Mouse (Mus musculus) thymus, postnatal 4 days (tissue): ENCODE data around the gene Eif4enif1.

Experiments
- DNase-seq: peaks from one replicate; pipeline ENCODE4 v3.0.0; 2021

Eif4enif1 gene

DNA sequence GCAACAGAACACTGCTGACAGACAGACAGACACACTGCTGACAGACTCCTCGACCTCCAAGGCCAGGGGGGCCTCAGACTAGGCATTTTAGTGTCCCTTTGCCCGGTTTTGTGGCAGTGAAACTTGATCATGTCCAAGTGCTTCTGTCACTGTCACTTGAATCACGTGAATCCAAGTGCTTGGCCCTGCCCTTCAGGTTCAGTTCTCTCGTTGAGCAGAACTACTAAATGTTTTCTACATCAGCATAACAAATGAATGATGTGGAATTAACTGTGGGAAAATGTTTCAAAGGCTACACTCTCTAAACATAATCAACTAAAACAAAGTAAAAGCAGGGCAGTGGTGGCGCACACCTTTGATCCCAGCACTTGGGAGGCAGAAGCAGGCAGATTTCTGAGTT, 76.2 kb downstream of the Eif4enif1 start:
- DNase-seq, result no peak

DNA sequence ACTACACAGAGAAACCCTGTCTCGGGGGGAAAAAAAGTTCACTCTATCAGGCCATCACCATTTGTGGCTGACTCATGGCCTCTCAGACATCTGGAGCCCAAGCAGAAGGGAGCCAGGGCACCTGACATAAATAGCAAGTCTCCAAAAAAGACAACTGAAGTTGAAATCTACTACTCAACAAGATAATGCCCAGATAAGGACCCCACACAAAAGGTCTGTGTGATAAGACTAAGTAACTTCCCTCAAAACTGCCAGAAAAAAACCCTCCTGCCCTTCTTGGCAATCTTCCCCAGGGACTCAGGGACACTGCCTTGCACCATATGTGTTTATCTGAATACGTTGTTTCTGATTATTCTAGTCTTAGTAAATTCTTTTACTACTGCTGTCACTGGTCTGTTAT, 77.5 kb downstream of the Eif4enif1 start:
- DNase-seq, result no peak

DNA sequence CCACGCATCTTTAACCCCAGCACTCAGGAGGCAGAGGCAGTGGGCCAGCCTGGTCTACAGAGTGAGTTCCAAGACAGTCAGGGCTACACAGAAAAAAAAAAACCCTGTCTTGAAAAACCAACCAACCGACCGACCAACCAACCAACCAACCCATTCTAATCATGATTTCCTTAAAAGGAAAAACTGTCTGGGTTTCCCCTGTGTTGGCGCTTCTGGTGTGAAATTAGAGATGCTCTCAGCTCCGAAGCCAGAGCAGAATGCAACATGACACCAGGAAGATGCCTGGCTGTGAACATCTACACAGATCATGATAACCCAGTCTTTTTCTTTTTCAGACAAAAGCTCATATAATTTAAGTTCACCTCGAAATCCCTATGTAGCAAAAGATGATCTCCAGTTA, 80.7 kb downstream of the Eif4enif1 start:
- peak; percentile 0 for DNase-seq

DNA sequence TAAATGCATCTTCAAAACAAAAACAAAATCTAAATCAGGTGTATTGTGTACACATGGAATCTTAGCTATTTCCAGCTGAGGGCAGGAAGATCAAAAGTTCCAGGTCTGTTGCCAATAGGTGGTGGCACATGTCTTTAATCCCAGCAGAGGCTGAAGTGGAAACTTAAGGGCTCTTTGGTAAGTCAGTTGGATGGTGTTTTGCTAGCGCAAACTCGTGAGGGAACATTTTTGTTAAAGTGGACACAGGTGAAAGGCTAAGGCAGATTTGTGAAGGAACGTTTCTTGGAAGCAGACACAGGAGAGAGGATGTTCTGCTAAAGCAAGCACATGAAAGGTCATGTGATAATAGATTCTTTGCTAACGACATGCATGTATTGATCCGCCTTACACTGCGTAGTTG, 81.5 kb downstream of the Eif4enif1 start:
- peak; percentile 0 for DNase-seq

DNA sequence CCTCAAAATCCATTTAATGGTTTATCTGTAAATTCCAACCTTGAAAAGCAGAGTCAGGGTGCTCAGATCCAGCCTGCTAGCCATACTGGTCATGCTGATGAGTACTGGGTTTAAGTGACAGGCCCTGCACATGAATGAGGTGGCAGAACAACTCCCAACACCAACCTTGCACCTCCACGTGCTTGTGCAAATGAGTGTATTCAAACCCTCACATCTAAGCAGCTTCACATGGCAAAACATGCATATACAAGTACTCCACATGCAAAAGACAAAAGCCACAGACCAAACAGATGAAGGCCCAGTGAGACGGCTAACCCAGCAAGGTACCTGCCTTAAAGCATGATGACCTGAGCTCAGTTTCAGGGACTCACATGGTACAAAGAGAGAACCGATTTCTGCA, 83.7 kb downstream of the Eif4enif1 start:
- DNase-seq, result no peak

DNA sequence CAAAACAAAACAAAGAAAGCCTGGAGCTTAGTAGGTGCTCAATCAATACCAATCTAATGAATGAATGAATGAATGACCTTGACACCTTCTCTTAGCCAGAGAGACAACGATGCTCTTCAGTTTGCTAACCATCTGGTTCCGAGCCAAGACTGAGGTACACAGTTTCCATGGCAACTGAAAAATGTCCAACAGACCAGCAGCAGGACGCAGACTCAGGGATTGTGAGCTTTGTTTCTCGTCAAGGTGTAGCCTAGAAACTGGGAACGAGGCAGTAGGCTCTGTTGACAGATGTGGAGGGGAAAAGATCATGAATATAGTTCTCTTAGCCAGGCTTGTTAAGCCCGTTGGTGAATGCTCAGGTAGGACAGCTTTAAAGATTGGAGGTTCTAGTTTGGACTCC, 84.9 kb downstream of the Eif4enif1 start:
- DNase-seq, result no peak

DNA sequence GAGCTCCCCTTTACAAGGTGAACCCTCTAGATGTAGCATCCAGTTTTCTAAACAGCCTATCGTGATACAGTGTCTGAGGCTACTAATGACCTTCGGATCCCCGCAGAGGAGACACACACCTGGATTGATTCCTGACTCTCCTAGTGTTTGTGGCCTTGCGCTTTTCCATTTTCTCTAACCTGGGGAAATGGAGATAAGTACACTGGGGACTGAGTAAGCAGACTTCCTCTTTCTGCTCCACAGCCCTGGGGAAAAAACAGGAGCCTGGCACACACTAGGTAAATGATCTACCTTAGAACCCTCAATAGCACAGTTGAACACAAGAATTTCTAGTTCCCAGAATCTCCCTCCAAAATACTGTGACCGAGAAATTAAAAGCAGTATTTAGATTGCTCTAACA, 85.7 kb downstream of the Eif4enif1 start:
- DNase-seq, result no peak

DNA sequence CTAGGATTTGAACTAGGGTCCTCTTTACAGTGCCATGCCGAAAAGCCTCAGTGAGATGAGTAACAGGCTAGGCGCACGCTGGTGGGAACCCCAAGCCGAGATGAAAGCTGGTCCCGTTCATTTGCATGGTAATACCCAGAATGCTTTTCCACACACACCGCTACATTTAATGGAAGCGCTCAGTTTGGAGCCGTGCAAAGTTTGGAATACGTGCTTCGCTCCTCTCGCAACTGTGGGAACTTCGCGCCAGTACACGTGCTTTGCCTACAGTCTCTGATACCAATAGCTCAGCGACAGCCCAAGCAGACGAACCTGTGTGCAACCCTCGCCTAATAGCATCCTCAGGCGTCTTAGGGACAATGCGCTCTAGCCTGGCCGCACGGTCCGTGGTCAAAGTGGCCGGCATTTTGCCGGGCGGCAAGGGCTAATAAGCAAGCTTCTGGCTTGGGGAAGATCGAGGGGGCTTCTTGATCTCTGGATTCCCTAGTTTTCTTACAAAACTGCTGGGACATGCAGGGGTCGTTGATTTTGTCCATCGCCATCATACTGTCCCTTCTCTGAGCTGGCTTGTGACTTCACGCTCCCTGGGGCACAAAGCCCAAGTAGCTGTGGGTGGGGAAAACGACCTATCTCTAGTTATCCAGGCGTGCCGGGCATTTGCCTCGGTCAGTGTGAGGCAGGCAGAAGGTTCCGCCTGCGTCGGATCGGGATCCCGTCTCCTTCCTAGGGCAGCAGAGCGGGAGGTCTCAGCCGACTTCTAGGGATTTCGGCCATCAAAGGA, 86.5 kb downstream of the Eif4enif1 start, which contains the start of gene Patz1:
Gene Patz1, plus strand, starts transcription at position 354 of the 781 bp plus-strand sequence.
- peak; percentile 57 for DNase-seq

DNA sequence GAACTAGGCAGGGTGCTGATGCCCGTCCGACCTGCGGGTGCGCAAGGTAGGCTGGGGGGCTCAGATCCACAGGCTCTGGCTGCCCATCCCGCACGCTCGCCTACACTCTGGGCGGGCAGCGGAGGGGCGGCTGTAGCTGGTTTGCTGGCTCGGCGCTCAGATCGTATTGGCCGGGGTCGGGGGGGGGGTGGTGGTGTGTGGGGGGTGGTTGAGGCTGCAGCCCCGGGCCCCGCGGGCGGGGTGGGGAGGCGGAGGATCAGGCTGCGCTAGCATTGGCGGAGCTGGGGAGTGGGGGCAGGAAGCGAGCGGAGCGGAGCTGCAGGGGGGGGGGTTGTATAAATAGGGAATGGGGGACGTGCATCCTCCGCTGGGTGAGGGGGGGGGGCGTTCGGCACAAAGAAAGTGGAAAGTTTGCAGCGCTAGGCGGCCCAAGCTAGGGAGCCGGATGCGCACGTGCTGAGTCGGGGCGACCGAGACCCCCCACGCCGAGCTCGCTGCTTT, 87.2 kb downstream of the Eif4enif1 start:
- peak; percentile 87 for DNase-seq

DNA sequence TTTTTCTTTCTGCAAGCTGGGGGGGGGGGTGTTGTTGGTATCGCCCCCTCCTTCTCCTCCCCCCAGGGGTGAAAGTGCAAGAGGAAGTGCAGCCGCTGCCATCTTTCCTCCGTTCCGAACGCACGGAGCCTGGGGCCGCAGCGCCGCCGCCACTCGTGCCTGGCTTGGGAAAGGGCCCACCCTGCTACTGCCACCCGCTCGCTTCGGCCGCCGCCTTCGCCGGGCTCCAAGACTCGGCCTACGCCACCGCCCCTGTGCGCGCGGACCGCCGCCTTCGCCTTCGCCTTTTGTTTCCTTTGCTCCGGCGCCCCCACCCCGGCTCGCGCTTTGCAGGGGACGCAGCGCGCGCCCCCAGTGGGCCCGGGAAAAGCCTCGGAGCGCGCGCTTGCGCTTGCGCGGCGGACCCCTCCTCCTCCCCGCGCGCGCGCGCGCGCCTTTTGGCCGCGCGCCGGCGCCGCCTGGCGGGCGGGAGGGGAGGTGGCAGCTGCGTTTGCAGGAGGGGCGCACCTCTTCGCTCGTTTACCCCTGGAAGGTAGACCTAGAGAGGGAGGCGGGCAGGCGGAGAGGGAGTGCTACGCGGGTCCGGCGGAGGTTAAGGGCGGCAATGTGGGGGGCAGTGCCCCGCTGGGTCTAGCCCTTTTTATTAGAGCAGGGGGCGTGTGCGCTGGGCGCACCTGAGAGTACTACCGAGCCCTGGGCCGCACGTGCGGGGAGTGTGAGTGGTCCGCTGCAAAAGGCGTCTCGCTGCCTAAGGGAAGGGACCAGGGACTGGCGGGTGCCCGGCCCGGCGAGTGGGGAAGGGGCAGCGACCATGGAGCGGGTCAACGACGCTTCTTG, 87.8 kb downstream of the Eif4enif1 start:
- DNase-seq, result peak; percentile 93

DNA sequence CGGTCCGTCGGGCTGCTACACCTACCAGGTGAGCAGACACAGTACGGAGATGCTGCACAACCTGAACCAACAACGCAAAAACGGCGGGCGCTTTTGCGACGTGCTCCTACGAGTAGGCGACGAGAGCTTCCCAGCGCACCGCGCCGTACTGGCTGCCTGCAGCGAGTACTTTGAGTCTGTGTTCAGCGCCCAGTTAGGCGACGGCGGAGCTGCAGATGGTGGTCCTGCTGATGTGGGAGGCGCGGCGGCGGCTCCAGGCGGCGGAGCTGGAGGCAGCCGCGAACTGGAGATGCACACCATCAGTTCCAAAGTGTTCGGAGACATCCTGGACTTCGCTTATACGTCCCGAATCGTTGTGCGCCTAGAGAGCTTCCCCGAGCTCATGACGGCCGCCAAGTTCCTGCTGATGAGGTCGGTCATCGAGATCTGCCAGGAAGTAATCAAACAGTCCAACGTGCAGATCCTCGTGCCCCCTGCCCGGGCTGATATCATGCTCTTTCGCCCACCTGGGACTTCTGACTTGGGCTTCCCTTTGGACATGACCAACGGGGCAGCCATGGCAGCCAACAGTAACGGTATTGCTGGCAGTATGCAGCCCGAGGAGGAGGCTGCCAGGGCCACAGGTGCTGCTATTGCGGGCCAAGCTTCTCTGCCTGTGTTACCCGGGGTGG, 88.6 kb downstream of the Eif4enif1 start:
- peak; percentile 82 for DNase-seq

DNA sequence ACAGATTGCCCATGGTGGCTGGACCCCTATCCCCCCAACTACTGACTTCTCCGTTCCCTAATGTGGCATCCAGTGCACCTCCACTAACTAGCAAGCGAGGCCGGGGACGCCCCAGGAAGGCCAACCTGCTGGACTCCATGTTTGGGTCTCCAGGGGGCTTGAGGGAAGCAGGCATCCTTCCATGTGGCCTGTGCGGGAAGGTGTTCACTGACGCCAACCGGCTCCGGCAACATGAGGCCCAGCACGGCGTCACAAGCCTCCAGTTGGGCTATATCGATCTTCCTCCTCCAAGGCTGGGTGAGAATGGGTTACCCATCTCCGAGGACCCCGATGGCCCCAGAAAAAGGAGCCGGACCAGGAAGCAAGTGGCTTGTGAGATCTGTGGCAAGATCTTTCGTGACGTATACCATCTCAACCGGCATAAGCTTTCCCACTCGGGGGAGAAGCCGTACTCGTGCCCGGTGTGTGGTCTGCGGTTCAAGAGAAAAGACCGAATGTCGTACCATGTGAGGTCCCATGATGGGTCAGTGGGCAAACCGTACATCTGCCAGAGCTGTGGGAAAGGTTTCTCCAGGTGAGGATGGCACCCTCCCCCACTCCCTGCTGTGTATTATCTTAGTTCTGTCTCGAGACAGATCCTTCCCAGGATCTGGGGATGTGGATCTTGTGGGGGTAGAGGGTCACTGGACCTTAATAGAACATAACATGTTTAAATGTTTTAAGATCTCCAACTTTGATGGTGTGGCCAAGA, 89.3 kb downstream of the Eif4enif1 start:
- DNase-seq, result peak; percentile 64

DNA sequence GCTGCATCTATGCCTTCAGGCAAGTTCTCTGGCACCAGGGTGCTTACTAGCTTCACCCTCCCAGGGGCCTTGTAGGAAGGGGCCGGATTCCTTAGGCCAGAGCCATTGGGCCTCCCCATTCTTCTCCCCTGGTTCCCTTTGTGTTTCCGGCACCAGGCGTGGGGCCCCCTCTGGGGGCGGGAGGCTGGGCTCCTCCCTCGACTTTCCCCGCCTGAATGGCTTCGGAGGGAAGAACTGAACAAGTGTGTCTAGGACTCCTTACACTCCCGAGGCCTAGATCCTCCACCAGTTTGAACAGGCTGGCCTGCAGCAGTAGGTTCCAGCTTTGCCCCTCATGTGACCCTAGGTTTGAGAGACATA, 89.8 kb downstream of the Eif4enif1 start:
- peak; percentile 80 for DNase-seq

DNA sequence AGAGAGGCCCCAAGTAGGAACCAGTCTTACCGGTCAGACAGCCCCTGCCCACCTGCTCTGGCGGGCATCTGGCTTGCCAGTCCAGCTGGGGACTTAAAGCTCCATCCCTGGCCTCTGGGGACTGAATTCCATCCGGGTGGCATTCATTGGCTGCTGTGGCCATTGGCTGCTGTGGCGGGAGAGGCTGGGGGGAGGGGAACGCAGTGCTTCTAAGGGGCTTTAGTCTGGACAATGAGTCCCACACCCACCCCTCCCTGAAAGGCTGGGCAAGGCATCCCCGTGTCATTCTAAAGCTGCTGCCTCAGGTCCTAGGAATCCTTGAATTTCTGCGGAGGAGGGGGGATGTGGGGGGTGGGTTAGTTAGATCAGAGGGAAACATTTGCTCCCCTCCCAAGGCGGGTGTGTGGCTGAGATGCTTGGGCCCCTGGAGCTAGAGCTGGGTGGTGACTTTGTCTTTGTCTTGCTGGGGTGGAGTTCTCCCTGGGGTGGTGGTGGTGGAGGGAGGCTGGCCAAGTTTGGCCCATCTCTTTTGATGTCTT, 90.6 kb downstream of the Eif4enif1 start:
- peak; percentile 55 for DNase-seq

DNA sequence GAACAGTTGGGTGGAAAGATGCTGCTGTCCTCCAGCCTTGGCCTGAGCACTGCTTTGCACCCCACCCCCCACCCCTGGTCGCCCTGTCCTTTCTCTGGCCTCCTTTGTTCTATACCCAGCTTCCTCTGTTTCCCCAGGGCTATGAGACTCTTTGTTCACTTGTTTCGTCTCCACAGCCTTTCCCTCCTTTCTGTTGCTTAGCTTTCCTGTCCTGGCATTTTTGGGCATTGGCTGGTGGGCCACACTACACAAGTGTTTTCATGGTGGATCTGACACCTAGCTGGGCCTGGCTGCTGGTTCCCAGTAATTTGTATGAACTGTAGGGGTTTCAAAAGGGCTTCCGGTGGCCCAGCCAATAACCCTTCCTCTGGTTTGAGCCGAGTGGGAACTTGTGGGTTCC, 91.2 kb downstream of the Eif4enif1 start:
- DNase-seq, result peak; percentile 38
